Mouse (Mus musculus): ENCODE data around the gene Tmem116. TPM values are rescaled to one million over a fixed set of nuclear protein-coding genes. Genes with fewer than 3 reads are reported as not detected.
A peak's percentile ranks its signal among the peaks of the same experiment; 100 is the strongest.

Gene Tmem116
- polyA plus RNA-seq, 1 experiment from 2014 or later, result 0.99 TPM

DNA sequence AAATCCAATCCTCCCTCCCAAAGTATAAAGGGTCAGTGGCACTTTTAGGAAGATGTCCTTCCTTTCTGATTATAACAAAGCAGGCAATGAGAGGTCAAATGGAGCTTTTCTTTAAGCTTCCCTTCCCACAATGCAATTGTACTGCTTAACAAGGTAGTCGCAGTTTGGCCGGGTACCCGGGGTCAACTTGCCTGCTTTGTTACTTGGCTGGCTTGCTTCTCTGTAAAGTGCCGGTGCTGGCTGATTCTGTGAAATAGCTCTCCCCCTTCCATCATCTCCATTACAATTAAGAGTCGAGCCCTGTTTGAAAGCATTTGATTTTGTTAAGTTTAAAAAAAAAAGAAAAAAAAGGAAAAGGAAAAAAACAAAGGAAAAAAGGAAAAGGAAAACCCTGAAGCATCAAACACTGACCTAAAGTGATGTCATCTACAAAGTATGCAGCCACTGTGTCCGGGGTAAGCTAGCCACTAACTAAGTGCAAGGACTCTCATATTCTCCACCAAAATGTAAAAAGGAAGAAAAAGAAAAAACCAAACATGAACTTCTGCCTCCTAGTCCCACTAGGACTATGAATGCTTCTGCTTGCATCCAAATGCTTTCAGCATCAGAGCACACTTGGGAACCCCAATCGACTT lies 85.3 kb downstream of the Tmem116 start:
- H3K36me3 ChIP-seq (ENCODE audit: control insufficient read depth, insufficient read depth, low read length), result peaks cover 21% of the 10 kb centered on the region
- H3K9me3 ChIP-seq (ENCODE audit: control insufficient read depth, low read length), result no peaks in the 10 kb centered on the region
- DNase-seq (ENCODE audit: low spot score) (no peak), ATAC-seq (ENCODE audit: insufficient number of reproducible peaks, low FRiP score, low TSS enrichment, low read depth) (no peak)
- no peak overlapping the region for H3K27ac ChIP-seq (replicated peaks; ENCODE audit: low read depth, low read length)
- no peak overlapping the region for H3K4me3 ChIP-seq (ENCODE audit: low read depth, low read length)
- no peaks in the 10 kb centered on the region for H3K27me3 ChIP-seq (ENCODE audit: control insufficient read depth, insufficient read depth, low read length)
- no peak overlapping the region for H3K9ac ChIP-seq (ENCODE audit: low read length)
- no peaks in the 10 kb centered on the region for H3K4me1 ChIP-seq (ENCODE audit: control insufficient read depth, insufficient read depth, low read length)
- no peak overlapping the region for H3K4me2 ChIP-seq (ENCODE audit: low read depth, severe bottlenecking)
- WGBS, result 85% methylated on average over 7 of the region's 7 CpGs

- Histone ChIP-seq H3K9me3 (ENCODE audit: control insufficient read depth, low read length) (no peaks in the 10 kb centered on the region), H3K9ac (ENCODE audit: low read length) (no peak overlapping the region), H3K4me3 (ENCODE audit: low read depth, low read length) (no peak overlapping the region), H3K27me3 (ENCODE audit: control insufficient read depth, insufficient read depth, low read length) (no peaks in the 10 kb centered on the region), H3K27ac (replicated peaks; ENCODE audit: low read depth, low read length) (no peak overlapping the region), H3K36me3 (ENCODE audit: control insufficient read depth, insufficient read depth, low read length) (peaks cover 19% of the 10 kb centered on the region), H3K4me2 (ENCODE audit: low read depth, severe bottlenecking) (no peak overlapping the region), H3K4me1 (ENCODE audit: control insufficient read depth, insufficient read depth, low read length) (no peaks in the 10 kb centered on the region)
- DNase-seq (ENCODE audit: low spot score) (no peak), ATAC-seq (ENCODE audit: insufficient number of reproducible peaks, low FRiP score, low TSS enrichment, low read depth) (no peak)
- 90% methylated on average over 2 of the region's 2 CpGs for WGBS
Measured at GRCm38 (mm10) chr5:121537588-121537987, 85.9 kb downstream of the Tmem116 start.

DNA sequence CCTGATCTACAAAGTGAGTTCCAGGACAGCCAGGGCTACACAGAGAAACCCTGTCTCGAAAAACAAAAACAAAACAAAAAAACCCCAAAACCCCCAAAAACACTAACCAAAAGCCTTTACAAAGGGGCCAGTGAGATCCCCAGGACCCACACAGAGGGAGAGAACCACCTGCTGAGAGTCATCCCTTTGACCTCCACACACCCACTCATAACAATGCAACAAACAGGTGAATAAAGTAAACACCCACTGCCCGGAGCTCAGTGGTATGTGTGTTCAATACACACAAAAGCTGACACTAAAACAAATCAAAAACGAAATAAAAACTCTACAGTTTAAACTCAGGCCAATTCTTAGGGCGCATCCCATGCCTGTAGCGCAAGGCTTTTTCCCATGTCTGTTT lies 88.4 kb downstream of the Tmem116 start:
- Histone ChIP-seq H3K4me1 (ENCODE audit: control insufficient read depth, insufficient read depth, low read length) (peaks cover 8% of the 10 kb centered on the region), H3K4me3 (ENCODE audit: low read depth, low read length) (no peak overlapping the region), H3K9ac (ENCODE audit: low read length) (no peak overlapping the region), H3K27me3 (ENCODE audit: control insufficient read depth, insufficient read depth, low read length) (no peaks in the 10 kb centered on the region), H3K36me3 (ENCODE audit: control insufficient read depth, insufficient read depth, low read length) (peaks cover 9% of the 10 kb centered on the region), H3K9me3 (ENCODE audit: control insufficient read depth, low read length) (no peaks in the 10 kb centered on the region), H3K4me2 (ENCODE audit: low read depth, severe bottlenecking) (no peak overlapping the region), H3K27ac (replicated peaks; ENCODE audit: low read depth, low read length) (no peak overlapping the region)
- ATAC-seq (ENCODE audit: insufficient number of reproducible peaks, low FRiP score, low TSS enrichment, low read depth), result no peak
- no peak for DNase-seq (ENCODE audit: low spot score)
- 95% methylated on average over 5 of the region's 5 CpGs for WGBS

DNA sequence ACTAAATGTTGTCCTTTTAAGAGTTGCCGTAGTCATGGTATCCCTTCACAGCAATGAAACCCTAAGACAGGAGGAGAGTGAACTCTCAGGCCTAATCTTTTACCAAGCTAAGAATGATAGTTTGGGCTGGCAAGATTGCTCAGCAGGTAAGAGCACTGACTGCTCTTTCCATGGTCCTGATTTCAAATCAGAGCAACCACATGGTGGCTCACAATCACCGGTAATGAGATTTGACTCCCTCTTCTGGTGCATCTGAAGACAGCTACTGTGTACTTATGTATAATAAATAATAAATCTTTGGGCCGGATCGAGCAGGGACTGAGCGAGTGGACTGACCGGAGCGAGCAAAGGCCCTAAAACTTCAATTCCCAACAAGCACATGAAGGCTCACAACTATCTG lies 89.5 kb downstream of the Tmem116 start:
- no peaks in the 10 kb centered on the region; the same call in 1 of the 2 replicates for H3K36me3 ChIP-seq (ENCODE audit: control insufficient read depth, insufficient read depth, low read length)
- no peak for DNase-seq (ENCODE audit: low spot score)
- no peaks in the 10 kb centered on the region for H3K27me3 ChIP-seq (ENCODE audit: control insufficient read depth, insufficient read depth, low read length)
- H3K9me3 ChIP-seq (ENCODE audit: control insufficient read depth, low read length), result no peaks in the 10 kb centered on the region
- peaks cover 8% of the 10 kb centered on the region for H3K4me1 ChIP-seq (ENCODE audit: control insufficient read depth, insufficient read depth, low read length)
- no peak overlapping the region for H3K9ac ChIP-seq (ENCODE audit: low read length)
- no peak overlapping the region for H3K4me2 ChIP-seq (ENCODE audit: low read depth, severe bottlenecking)
- no peak for ATAC-seq (ENCODE audit: insufficient number of reproducible peaks, low FRiP score, low TSS enrichment, low read depth)
- 91% methylated on average over 7 of the region's 7 CpGs for WGBS
- no peak overlapping the region for H3K4me3 ChIP-seq (ENCODE audit: low read depth, low read length)
- H3K27ac ChIP-seq (replicated peaks; ENCODE audit: low read depth, low read length), result no peak overlapping the region

GRCm38 (mm10) chr5:121543370-121543769 lies 91.7 kb downstream of the Tmem116 start:
- no peaks in the 10 kb centered on the region; the same call in 1 of the 2 replicates for H3K36me3 ChIP-seq (ENCODE audit: control insufficient read depth, insufficient read depth, low read length)
- 85% methylated on average over 3 of the region's 3 CpGs for WGBS
- H3K9ac ChIP-seq (ENCODE audit: low read length), result no peak overlapping the region
- ATAC-seq (ENCODE audit: insufficient number of reproducible peaks, low FRiP score, low TSS enrichment, low read depth) (no peak), DNase-seq (ENCODE audit: low spot score) (no peak)
- H3K27ac ChIP-seq (replicated peaks; ENCODE audit: low read depth, low read length), result no peak overlapping the region
- no peaks in the 10 kb centered on the region for H3K9me3 ChIP-seq (ENCODE audit: control insufficient read depth, low read length)
- H3K4me2 ChIP-seq (ENCODE audit: low read depth, severe bottlenecking), result no peak overlapping the region
- no peak overlapping the region for H3K4me3 ChIP-seq (ENCODE audit: low read depth, low read length)
- H3K27me3 ChIP-seq (ENCODE audit: control insufficient read depth, insufficient read depth, low read length), result no peaks in the 10 kb centered on the region
- H3K4me1 ChIP-seq (ENCODE audit: control insufficient read depth, insufficient read depth, low read length), result peaks cover 8% of the 10 kb centered on the region

- no peak; the same call in 1 of the 2 replicates for ATAC-seq (ENCODE audit: insufficient number of reproducible peaks, low FRiP score, low TSS enrichment, low read depth)
Measured at GRCm38 (mm10) chr5:121544910-121545792, 93.5 kb downstream of the Tmem116 start, which contains the start of the genes Adam1a and Gm42878. Adam1a (minus strand) TSS chr5:121545482. Gm42878 (minus strand) TSS chr5:121545482.

DNA sequence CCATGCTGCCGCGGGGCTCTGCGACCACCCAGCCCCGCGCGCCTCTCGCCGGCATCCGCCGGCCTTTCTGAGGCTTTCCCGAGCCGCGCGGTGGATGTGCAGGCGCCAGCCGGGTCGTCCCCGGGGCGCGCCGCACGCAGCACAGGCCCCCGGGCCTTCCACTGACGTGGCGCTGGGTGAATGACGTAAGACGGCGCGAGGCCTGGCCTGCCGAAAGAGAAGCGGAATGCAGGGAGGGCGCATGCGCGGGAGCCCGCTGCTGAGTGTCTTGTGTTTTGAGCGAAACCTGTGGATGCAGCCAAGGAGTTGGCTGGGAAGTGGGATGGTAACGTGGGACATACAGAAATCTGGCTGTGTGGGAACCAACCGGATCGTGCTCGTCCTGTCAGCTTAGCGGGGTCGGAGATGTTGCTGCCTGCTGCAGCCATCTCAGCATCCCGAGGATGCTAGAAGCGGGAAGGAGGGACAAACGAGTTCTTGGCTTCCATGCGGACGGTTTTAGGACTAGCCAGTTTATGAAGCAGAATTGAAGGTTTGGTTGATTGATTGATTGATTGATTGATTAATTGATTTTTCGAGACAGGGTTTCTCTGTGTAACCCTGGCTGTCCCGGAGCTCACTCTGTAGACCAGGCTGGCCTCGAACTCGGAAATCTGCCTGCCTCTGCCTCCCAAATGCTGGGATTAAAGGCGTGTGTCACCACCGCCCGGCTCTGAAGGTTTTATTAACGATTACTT lies 94.3 kb downstream of the Tmem116 start, which contains the start of gene Mapkapk5:
Gene Mapkapk5 (minus strand): TSS at position 113 of the 737 bp plus-strand sequence.
- Histone ChIP-seq H3K27me3 (ENCODE audit: control insufficient read depth, insufficient read depth, low read length) (no peaks in the 10 kb centered on the region), H3K27ac (replicated peaks; ENCODE audit: low read depth, low read length) (peak within 1 kb of the TSS; percentile 86), H3K9ac (ENCODE audit: low read length) (peak within 1 kb of the TSS; percentile 98), H3K4me3 (ENCODE audit: low read depth, low read length) (peak within 1 kb of the TSS; percentile 100), H3K4me2 (ENCODE audit: low read depth, severe bottlenecking) (peak within 1 kb of the TSS; percentile 92), H3K36me3 (ENCODE audit: control insufficient read depth, insufficient read depth, low read length) (no peaks in the 10 kb centered on the region), H3K4me1 (ENCODE audit: control insufficient read depth, insufficient read depth, low read length) (peaks cover 8% of the 10 kb centered on the region), H3K9me3 (ENCODE audit: control insufficient read depth, low read length) (no peaks in the 10 kb centered on the region)
- WGBS, result 1% methylated on average over 53 of the region's 55 CpGs
- peak; percentile 98 for DNase-seq (ENCODE audit: low spot score)
- ATAC-seq (ENCODE audit: insufficient number of reproducible peaks, low FRiP score, low TSS enrichment, low read depth), result peak; percentile 90; the same call in 1 of the 2 replicates

More at GRCm38 (mm10) chr5:121544910-121545792, 93.5 kb downstream of the Tmem116 start, which contains the start of the genes Adam1a and Gm42878:
- DNase-seq (ENCODE audit: low spot score), result peak; percentile 50
- Histone ChIP-seq H3K27me3 (ENCODE audit: control insufficient read depth, insufficient read depth, low read length) (no peaks in the 10 kb centered on the region), H3K27ac (replicated peaks; ENCODE audit: low read depth, low read length) (peak within 1 kb of the TSS; percentile 86), H3K9me3 (ENCODE audit: control insufficient read depth, low read length) (no peaks in the 10 kb centered on the region), H3K36me3 (ENCODE audit: control insufficient read depth, insufficient read depth, low read length) (no peaks in the 10 kb centered on the region; the same call in 1 of the 2 replicates), H3K4me2 (ENCODE audit: low read depth, severe bottlenecking) (peak within 1 kb of the TSS; percentile 92), H3K4me3 (ENCODE audit: low read depth, low read length) (peak within 1 kb of the TSS; percentile 100), H3K9ac (ENCODE audit: low read length) (peak within 1 kb of the TSS; percentile 98), H3K4me1 (ENCODE audit: control insufficient read depth, insufficient read depth, low read length) (peaks cover 8% of the 10 kb centered on the region)
- under 1% methylated on average over 47 of the region's 97 CpGs for WGBS

GRCm38 (mm10) chr5:121546530-121546895 lies 94.8 kb downstream of the Tmem116 start:
- ATAC-seq (ENCODE audit: insufficient number of reproducible peaks, low FRiP score, low TSS enrichment, low read depth) (no peak), DNase-seq (ENCODE audit: low spot score) (peak; percentile 59)
- Histone ChIP-seq H3K4me2 (ENCODE audit: low read depth, severe bottlenecking) (peak overlapping the region; percentile 41), H3K27ac (replicated peaks; ENCODE audit: low read depth, low read length) (no peak overlapping the region), H3K36me3 (ENCODE audit: control insufficient read depth, insufficient read depth, low read length) (no peaks in the 10 kb centered on the region), H3K9me3 (ENCODE audit: control insufficient read depth, low read length) (no peaks in the 10 kb centered on the region), H3K4me3 (ENCODE audit: low read depth, low read length) (peak overlapping the region; percentile 100), H3K9ac (ENCODE audit: low read length) (peak overlapping the region; percentile 98), H3K4me1 (ENCODE audit: control insufficient read depth, insufficient read depth, low read length) (peaks cover 8% of the 10 kb centered on the region), H3K27me3 (ENCODE audit: control insufficient read depth, insufficient read depth, low read length) (no peaks in the 10 kb centered on the region)
- WGBS, result 42% methylated on average over 6 of the region's 6 CpGs

All from limb, embryonic 11.5 days (tissue).